Mouse (Mus musculus): Measurements from ENCODE around the gene Hspa2. TPM values are rescaled to one million over a fixed set of nuclear protein-coding genes. Genes with fewer than 3 reads are reported as not detected.
A peak's percentile ranks its signal among the peaks of the same experiment; 100 is the strongest.

Gene Hspa2
- polyA plus RNA-seq (2016; fragmentation: Nextera tagmentation; extraction: Ambion mirVana): 14.4 and 24.4 TPM in 2 replicates

DNA sequence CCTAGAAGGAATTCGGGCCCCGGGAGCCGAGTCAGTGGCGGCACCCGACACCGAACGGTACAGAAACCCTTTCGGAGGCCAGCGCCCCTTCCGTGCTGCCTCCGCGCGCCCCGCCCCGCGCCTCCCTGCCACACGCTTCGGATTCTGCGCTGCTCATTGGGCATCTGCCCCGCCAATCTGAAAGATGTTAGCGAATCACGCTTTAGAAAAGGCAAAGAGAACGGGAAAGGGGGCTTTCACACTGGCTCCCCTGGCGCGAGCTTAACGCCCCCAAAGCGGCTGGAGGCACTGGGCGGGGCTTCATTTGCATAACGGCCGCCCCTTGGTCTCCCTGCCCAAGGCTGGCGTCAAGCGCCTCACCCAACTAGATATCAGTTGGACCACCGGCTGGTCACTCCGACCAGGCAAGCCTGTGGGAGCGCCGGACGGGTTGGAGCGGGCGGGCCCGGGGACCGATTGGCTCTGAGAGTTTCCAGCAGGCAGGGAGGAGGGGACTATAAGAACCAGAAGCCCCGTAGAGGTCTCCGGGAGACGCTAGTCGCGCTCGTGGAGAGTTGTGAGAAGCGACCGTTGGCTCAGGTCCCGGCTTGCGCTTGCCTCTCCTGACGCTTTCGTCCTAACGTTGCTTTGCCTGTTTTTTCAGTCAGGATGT lies at the start of gene Hspa2:
TSS of gene Hspa2 (plus strand) at position 291 of the 652 bp plus-strand sequence.
- no peaks in the 10 kb centered on the region for H3K36me3 ChIP-seq
- peak within 1 kb of the TSS; percentile 67 for H3K4me3 ChIP-seq
- no peaks in the 10 kb centered on the region for H3K9me3 ChIP-seq
- WGBS: under 1% methylated on average over 54 of the region's 54 CpGs
- peaks cover 21% of the 10 kb centered on the region for H3K4me1 ChIP-seq
- H3K27me3 ChIP-seq (ENCODE audit: insufficient read depth, poor library complexity, severe bottlenecking): peaks cover 34% of the 10 kb centered on the region
- H3K27ac ChIP-seq: peak within 1 kb of the TSS; percentile 90
- peak; percentile 100 for DNase-seq (ENCODE audit: low spot score)

DNA sequence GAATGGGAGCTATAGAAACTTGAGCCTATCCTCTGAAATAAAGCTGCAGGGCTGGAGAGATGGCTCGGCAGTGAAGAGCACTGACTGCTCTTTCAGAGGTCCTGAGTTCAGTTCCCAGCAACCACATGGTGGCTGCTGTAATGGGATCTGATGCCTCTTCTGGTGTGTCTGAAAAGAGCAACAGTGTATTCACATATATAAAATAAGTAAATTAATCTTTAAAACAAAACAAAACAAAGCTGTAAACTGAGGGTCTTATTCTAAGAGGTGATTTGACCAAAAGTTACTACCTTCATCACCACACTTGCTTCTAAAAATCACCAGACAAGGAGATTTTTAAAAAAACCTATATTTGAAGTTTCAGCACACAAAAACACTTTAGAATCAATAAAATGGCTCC lies 43.1 kb upstream of the Hspa2 start:
- H3K36me3 ChIP-seq: peaks cover 10% of the 10 kb centered on the region
- no peak for DNase-seq (ENCODE audit: low spot score)

DNA sequence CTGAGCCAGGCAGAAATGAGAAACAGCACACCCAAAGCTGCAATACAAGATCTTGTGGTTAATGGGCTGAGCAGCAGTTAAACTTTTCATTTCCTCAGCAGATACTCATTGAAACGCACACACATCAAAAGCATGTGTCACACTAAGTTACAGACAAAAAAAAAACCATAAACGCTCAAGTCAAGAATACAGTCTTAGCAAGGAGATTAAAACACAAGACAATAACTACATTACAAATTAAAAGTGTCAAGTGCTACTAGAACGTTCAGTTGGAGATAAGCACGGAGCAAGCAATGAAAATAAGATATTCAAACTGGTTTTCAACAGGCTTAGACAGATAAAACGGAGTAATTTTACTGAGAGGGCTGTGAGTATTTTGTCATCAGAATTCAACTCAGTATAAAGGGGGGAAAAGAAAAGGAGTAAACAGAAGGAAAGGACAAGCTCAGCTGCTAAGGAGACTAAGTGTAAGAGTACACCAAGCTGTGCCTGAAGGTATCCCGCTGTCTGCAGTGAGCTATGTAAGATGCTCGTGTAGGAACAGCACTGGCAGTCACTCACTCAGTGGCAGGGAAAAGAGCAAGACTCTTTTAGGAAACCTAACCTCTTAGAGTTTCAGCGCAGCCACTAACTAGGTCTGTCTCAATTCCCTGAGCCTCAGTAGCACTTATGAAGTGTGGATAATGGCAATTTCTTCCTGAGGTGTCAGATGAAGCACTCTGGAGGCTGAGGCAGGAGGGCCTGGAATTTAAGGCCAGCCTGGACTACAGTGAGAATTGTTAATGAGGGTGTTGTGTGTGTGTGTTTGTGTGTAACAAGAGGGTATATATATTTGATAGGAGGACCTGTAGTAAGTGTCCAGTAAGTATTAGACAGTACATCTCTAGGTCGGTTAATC lies 42.3 kb upstream of the Hspa2 start:
- Histone ChIP-seq H3K36me3 (peaks cover 10% of the 10 kb centered on the region), H3K4me1 (peaks cover 23% of the 10 kb centered on the region), H3K9me3 (no peaks in the 10 kb centered on the region), H3K27me3 (ENCODE audit: insufficient read depth, poor library complexity, severe bottlenecking) (no peaks in the 10 kb centered on the region), H3K4me3 (no peak overlapping the region), H3K27ac (no peak overlapping the region)
- 58% methylated on average over 9 of the region's 9 CpGs for WGBS
- DNase-seq (ENCODE audit: low spot score): no peak

More for the DNA sequence above, 43.1 kb upstream of the Hspa2 start:
- 76% methylated on average over 1 of the region's 1 CpGs for WGBS
- Histone ChIP-seq H3K9me3 (no peaks in the 10 kb centered on the region), H3K27ac (no peak overlapping the region), H3K4me3 (no peak overlapping the region), H3K4me1 (peaks cover 16% of the 10 kb centered on the region), H3K27me3 (ENCODE audit: insufficient read depth, poor library complexity, severe bottlenecking) (no peaks in the 10 kb centered on the region)

DNA sequence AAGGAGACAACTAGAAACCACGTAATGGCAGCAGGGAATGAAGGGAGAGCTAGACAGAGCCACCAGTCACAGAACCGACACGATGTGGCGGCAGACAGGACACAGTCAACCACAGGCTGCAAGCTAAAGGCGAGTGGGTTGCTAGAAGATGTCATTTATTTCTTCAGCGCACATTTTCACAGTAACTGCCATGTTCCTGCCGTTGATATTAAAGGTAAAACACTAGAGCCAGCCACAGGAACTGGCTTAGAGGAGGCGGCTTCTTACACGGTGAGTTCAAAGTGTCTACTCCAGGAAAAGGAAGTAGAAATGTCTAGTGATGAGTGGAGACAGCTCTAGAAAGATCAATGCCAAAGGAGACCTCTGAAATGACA lies 41.7 kb upstream of the Hspa2 start:
- Histone ChIP-seq H3K4me3 (no peak overlapping the region), H3K27ac (no peak overlapping the region), H3K9me3 (no peaks in the 10 kb centered on the region), H3K27me3 (ENCODE audit: insufficient read depth, poor library complexity, severe bottlenecking) (no peaks in the 10 kb centered on the region), H3K36me3 (peaks cover 9% of the 10 kb centered on the region), H3K4me1 (peaks cover 29% of the 10 kb centered on the region)
- WGBS: 80% methylated on average over 9 of the region's 9 CpGs
- no peak for DNase-seq (ENCODE audit: low spot score)

DNA sequence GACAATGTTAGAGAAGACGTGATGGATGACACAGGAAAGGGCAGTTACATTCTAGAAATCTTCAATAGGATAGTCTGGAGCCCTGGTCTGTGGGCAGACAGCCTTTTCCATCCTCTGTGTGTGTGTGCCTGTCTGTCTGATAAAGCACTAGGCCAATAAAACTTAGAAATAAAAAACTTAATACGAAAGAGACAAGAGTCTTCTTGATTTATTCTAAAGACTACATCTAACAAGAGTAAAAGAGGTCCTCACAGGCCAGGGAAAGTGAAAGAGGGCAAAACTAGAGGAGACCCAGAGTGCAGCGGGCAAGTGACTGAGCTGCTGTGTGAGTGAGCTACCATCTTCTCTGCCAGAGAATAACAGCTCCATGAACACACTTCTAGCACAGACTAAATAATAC lies 37.7 kb upstream of the Hspa2 start:
- 0 out of 2 replicates have a peak, but pooled peaks cover 4% of the 10 kb centered on the region for H3K36me3 ChIP-seq
- H3K4me1 ChIP-seq: peaks cover 50% of the 10 kb centered on the region
- H3K4me3 ChIP-seq: no peak overlapping the region
- H3K27ac ChIP-seq: 0 out of 2 replicates have a peak overlapping the region, but pooled peaks have one; percentile 16
- no peaks in the 10 kb centered on the region for H3K9me3 ChIP-seq
- 80% methylated on average over 3 of the region's 3 CpGs for WGBS
- no peak for DNase-seq (ENCODE audit: low spot score)
- H3K27me3 ChIP-seq (ENCODE audit: insufficient read depth, poor library complexity, severe bottlenecking): no peaks in the 10 kb centered on the region

DNA sequence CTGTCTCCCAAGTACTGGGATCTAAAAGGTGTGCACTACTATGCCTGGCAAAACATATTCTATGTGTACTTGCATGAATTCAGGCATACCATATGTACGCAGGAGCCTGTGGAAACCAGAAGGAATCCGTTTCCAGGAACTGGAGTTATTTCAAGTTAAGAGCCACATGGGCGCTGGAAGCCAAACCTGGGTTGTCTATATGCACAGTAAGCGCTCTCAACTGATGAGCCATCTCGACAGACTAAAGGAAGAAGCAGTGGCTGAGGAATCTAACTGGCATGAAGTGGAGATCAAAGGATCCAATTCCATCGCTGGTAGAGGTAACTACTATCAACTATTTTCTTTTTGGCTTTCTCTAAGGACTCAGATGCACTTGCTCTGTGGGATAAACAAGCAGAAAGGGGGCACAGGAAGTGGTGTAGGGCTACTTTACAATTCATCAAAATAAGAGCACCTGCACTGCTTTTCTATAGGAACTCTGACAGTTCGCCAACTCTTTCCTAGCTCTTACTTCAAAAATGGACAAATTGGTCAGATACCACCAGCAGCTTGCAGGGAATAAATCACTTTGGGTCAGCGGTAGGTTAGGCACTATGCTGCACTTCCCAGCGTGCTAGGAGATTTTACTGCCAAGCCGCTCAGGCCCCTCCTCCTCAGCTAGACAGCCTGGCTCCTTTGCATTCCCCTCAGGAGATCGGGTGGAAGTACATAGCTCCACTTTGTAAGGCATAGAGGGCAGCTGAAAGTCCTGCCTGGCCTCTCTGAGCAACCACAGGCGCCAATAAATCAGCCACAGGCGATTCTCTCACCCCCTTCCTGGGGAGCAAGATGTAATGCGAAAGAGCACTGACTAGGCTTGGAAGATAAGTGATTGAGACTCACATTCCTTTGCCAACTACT lies 36.6 kb upstream of the Hspa2 start:
- no peaks in the 10 kb centered on the region for H3K36me3 ChIP-seq
- H3K27me3 ChIP-seq (ENCODE audit: insufficient read depth, poor library complexity, severe bottlenecking): no peaks in the 10 kb centered on the region
- H3K4me1 ChIP-seq: peaks cover 48% of the 10 kb centered on the region
- DNase-seq (ENCODE audit: low spot score): no peak
- 23% methylated on average over 14 of the region's 14 CpGs for WGBS
- H3K4me3 ChIP-seq: peak overlapping the region; percentile 98
- peak overlapping the region; percentile 100 for H3K27ac ChIP-seq
- no peaks in the 10 kb centered on the region for H3K9me3 ChIP-seq

DNA sequence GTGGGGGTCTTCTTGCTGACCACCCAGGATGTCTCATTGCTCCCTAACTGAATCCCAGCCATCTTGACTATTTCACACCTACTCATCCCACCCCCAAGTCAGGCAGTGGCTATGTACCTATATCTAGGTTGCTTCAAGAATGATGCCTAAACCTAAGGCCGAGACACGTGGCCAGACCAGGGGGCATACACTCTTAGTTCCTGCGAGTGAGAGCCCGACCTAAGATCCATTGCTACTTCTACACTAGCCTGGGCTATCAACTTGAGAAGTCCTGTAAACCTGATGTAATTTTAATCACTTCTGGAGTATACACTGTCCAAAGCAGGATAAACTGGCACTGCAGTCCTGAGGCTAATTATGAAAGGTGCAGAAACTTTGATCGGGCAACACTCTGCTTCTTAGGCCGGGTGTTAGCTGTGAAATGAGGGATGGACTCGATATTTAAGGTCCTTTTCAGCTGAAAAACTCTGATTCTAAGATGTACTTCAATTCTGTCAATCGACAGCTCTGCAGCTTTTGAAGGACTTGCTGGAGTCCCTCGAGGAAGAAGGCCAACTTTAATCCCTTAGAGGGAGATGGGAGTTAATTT lies 35.7 kb upstream of the Hspa2 start:
- H3K36me3 ChIP-seq: no peaks in the 10 kb centered on the region
- no peaks in the 10 kb centered on the region for H3K9me3 ChIP-seq
- no peak for DNase-seq (ENCODE audit: low spot score)
- peaks cover 51% of the 10 kb centered on the region for H3K4me1 ChIP-seq
- WGBS: 8% methylated on average over 9 of the region's 9 CpGs
- peak overlapping the region; percentile 100 for H3K27ac ChIP-seq
- H3K4me3 ChIP-seq: peak overlapping the region; percentile 98
- H3K27me3 ChIP-seq (ENCODE audit: insufficient read depth, poor library complexity, severe bottlenecking): no peaks in the 10 kb centered on the region

DNA sequence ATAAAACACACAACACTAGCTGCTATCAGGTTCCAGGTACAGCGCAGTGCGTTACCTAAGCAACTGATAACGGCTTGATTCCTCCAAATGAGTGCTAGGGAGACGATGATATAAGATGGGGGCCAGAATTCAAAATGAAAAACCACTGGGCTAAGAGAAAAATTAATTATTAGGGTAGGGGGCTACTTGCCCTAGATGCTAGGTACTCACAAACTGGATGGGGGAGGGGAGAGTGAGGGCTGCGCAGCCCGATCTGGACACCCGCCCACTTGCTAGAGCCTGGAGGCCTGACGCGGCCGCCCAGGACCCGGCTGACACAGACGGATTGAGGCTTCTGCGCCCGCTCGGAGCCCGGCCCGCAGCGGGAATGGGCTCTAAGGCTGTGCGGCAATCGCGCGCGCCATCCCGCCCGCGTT lies 35.2 kb upstream of the Hspa2 start:
- WGBS: under 1% methylated on average over 26 of the region's 26 CpGs
- no peaks in the 10 kb centered on the region for H3K27me3 ChIP-seq (ENCODE audit: insufficient read depth, poor library complexity, severe bottlenecking)
- H3K27ac ChIP-seq: peak overlapping the region; percentile 100
- no peaks in the 10 kb centered on the region for H3K9me3 ChIP-seq
- peak overlapping the region; percentile 98 for H3K4me3 ChIP-seq
- H3K4me1 ChIP-seq: peaks cover 51% of the 10 kb centered on the region
- peak; percentile 84 for DNase-seq (ENCODE audit: low spot score)
- H3K36me3 ChIP-seq: no peaks in the 10 kb centered on the region

DNA sequence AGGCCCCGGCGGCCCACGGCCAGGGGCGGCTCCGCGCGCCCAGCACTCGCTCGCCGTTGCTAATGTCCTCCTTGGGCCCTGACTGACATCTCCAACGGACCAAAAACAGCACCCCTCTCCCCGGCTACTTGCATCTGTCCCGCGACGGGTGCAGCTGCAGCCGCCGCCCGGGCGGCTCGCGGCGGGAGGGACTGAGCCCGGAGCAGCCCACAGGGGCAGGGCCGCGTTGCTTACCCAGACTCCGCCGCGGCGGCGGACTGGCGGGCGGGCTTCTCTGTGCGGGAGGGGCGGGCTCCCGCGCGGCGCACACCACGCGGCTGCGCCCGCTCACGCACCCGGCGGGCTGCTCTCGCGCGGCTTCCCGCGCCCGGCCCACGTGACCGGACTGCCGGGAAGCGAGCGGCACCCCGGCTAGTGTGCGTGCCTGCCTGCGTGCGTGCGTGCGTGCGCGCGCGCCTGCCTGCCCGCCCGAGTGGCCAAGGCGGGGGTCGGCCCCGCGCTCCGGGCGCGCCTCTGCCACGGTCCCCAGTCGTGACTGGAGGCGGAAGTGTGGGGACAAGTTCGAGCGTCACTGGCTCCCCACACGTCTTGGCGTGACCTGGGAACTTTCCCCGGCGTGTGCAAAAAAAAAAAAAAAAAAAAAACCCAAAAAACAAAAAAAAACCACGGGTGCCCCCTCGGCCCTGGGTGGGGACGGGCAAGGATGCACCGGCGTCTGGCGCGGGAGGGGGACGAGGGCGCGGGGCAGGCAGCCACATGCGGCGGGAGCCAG lies 34.6 kb upstream of the Hspa2 start, which contains the start of gene Zbtb25:
TSS of gene Zbtb25 (minus strand) at position 397 of the 772 bp plus-strand sequence.
- WGBS: under 1% methylated on average over 92 of the region's 96 CpGs
- Histone ChIP-seq H3K4me1 (peaks cover 57% of the 10 kb centered on the region), H3K27me3 (ENCODE audit: insufficient read depth, poor library complexity, severe bottlenecking) (no peaks in the 10 kb centered on the region)

DNA sequence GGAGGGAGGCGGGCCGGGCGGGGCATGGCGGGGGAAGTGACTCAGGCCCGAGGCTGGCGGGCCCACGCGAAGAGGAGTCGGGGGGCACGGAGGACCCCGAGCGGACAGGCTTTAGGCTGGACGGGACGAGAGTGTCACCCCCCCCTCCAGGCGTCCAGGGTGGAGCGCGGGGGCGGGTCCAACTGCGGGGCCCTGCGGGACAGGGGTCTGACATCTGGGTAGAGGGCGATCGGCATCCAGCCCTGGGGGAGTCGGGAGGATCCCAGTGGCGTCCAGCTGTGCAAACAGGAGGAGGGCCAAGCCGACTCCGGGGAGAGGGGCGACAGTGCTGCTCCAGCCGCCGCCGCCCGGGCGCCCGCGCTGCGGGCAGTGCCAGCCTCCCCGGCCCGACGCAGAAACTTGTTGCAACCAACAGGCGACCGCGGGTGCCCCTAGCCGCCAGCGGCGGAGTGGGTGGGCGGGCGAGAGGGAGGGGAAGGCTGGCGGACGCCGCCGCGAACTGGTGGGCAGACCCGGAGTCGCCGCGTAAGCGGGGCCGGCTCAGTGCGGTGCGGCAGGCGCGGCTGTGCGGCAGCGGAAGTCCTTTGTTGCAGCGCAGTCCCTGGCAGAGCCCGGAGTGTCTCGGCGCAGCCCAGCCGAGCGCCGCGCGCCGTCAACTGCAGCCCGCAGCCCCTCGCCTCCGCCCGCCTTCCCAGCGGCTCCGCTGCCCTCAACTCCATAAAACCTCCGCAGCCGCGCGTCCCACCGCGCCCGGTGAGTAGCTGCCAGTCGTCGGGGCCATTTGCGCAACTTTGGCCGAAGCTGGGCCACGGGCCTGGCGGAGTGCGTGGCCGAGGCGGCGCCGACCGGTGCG lies 33.8 kb upstream of the Hspa2 start, which contains the start of gene Zbtb1:
TSS of gene Zbtb1 (plus strand) at position 289 of the 853 bp plus-strand sequence.
- Histone ChIP-seq H3K36me3 (no peaks in the 10 kb centered on the region), H3K4me3 (peak within 1 kb of the TSS; percentile 98), H3K27me3 (ENCODE audit: insufficient read depth, poor library complexity, severe bottlenecking) (no peaks in the 10 kb centered on the region), H3K9me3 (no peaks in the 10 kb centered on the region), H3K4me1 (peaks cover 65% of the 10 kb centered on the region), H3K27ac (peak within 1 kb of the TSS; percentile 100)
- WGBS: under 1% methylated on average over 90 of the region's 99 CpGs
- DNase-seq (ENCODE audit: low spot score): peak; percentile 93

More for the DNA sequence above, 34.6 kb upstream of the Hspa2 start, which contains the start of gene Zbtb25:
- Histone ChIP-seq H3K27ac (peak within 1 kb of the TSS; percentile 100), H3K36me3 (no peaks in the 10 kb centered on the region), H3K9me3 (no peaks in the 10 kb centered on the region), H3K4me3 (peak within 1 kb of the TSS; percentile 98)
- DNase-seq (ENCODE audit: low spot score): peak; percentile 90

All from heart, embryonic 10.5 days (tissue).